Mouse (Mus musculus): ENCODE measurements around the gene Chrna5.
"Not testable (repeated sequence)": the region's sequence is repeated elsewhere in the genome, so short reads cannot be mapped to it uniquely, and the experiment has no call there.

Gene Chrna5

DNA sequence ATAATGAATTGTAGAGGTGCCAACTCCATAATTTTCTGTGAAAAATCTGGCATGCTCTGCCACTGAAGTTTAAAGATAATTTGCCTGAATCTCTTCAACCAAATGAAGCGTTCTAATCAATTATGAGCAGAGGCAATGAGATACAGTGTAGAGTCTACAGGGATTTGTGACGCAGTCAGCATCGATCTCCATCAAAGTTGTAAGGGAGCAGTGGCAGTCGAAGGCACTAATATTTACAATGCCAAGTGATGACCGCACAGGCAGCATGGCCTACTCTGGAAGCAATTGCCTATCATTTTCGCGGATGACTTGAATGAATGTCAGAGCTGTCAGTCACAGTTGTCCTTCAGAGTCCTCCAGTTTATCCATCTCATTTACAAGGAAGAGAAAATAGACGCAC, at the start of gene Chrna5:
Chrna5 (plus strand) TSS at position 207 of the 400 bp plus-strand sequence.
- no peak for DNase-seq (ENCODE audit: low spot score in 2 of 2)

DNA sequence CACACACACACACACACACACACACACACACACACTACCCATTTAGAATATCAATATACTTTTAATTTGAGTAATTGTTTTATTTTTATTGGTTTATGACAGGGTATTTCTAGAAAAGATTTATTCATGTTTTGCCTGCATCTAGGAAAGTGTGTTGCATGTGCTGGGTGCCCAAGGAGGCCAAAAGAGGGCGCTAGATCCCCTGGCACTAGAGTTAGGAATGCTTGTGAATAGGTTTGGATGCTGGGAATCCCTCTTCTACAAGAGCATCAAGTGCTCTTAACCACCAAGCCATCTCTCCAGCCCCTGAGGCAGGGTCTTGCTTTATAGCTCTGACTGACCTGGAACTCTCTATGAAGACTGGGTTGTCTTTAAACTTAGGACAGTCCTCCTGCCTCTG, 48.9 kb upstream of the Chrna5 start:
- no peak for DNase-seq (ENCODE audit: low spot score in 2 of 2)

DNA sequence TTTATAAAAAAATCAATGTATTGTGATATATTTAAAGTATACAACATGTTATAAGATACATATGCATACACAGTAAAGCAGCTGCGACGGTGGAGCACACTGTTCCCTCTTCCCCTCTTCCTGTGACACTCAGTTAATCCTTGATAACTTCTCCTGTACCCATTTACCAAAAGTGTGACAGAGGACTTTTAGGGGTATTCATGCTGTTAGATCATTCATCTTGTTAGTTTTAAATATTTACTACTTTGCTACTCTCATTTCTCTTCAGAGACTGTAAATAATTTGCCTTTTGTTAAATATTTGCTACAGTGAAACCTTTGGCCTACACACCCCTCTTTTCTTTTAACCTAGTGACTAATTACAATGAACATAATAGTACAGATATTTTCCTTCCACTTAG, 48.3 kb upstream of the Chrna5 start:
- DNase-seq (ENCODE audit: low spot score in 2 of 2) = no peak

DNA sequence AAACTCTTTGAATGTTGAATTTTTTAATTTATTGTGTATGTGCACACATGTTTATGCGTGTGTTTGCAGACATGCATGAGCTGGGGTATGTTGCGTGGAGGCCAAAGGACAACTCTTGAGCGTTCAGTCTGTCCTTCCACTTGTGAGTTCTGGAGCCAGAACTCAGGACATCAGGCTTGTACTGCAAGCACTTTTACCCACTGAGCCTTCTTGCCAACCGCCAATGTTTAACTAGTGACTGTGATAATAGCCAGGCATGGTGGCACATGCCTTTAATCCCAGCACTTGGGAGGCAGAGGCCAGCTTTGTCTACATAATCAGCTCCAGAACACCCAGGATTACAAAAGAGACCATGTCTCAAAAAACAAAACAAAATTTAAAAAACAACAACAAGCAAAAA, 38.6 kb upstream of the Chrna5 start:
- no peak for DNase-seq (ENCODE audit: low spot score in 2 of 2)

DNA sequence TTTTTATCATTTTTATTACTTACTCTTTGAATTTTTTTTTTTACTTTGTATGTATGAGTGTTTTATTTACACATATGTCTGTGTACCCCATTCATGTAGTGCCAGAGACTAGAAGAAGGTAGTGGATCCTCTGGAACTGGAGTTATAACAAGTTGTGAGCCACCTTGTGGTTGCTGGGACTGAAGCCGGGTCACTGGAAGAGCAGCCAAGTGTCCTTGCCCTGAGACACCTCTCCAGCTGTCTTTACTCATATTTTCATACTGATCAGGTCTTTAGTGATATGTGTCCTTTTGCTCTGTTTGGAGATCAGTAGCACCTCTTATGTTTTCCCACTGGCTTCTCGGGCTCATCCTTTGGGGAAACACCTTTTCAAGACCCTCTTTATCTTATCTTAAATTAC, 36.2 kb upstream of the Chrna5 start:
- DNase-seq (ENCODE audit: low spot score in 2 of 2) = no peak

DNA sequence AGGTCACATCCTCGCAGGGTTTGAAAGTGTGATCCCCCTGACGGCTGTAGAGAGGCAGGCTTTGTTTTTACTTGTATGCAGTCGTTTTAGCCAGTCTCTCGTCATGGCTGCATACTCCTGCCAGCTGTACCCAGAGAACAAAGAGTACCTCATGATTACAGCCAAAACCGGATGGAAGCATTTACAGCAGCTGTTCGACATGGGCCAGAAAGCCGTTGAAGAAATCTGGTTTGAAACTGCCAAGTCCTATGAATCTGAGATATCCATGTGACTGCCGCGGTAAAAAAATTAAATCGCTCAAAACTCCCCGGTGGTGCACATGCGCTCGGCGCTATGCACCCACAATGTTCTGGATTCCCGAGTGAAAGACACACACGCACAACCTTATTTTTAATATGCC, 34.4 kb upstream of the Chrna5 start:
- no peak for DNase-seq (ENCODE audit: low spot score in 2 of 2)

DNA sequence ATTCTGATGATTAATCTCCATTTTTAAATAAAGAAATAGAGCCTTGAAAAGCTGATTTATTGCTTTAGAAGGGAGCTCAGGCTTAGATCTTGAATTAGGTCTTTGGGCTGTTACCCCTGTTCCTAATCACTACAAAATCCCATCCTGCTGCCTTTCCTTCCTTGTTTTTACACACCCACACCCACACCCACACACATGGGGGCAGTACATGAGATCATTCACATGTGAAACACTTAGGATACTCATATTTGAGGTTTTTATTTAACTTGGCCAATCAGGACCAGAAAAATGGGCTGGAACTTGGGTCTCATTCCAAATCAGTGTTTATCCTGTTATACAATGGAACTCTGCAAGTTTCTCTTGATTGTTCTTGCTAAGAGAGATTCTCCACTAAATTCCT, 31.2 kb upstream of the Chrna5 start:
- no peak for DNase-seq (ENCODE audit: low spot score in 2 of 2)

DNA sequence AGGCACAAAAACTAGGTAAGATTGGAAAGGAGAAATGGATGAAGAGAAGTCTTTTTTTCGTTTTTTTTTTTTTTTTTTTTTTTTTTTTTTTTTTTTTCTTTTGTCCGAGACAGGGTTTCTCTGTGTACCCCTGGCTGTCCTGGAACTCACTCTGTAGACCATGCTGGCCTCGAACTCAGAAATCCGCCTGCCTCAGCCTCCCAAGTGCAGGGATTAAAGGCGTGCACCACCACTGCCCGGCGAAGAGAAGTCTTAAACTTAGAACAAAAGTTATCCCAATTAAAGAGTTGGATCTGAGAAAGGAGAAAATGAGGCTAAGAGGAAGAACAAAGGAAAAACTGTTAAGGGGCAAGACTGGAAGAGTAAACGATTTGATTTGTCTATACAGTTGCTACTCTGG, 30.5 kb upstream of the Chrna5 start:
- DNase-seq (ENCODE audit: low spot score in 2 of 2) = not testable (repeated sequence)

DNA sequence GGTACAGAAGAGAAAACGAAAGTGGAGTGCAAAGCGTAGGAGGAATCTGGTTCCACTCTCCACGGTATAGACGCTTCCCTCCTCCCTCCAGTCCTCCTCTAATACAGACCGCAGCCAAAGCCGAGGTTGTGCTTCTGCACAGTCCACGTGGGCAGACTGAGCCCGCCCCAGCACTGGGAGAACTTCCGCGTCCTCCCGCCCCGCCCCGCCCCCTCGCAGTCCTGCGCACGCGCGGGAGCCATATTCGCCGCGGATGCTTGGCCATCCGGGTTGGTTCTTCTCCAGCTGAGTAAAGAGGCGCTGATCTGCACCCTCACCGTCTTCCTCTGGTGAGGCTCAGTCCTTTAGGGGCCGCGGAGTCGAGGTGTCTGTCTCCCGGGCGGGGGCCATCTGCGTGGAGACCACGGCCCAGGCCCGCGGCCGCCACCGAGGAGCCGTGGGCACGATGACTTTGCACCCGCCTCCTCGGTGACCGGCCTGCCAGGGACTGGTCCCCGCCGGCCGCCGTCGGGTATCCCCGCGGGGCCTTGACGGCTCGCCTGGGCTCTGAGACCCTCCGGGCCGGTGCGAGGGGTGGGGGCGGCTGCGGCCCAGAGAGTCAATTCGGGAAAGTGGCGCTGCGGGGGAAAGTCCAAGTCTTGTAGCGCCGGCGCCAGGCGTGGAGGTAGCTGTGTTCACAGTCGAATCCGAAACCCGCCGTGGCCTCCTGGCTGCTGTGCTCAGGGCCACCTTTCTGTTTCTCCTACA, 29.9 kb upstream of the Chrna5 start, which contains the start of the genes Psma4 and AY074887:
Psma4 (plus strand) TSS at position 216 of the 747 bp plus-strand sequence.
AY074887 (minus strand) TSS at position 424 of the 747 bp plus-strand sequence.
- DNase-seq (ENCODE audit: low spot score in 2 of 2) = peak; percentile 80 to 84

DNA sequence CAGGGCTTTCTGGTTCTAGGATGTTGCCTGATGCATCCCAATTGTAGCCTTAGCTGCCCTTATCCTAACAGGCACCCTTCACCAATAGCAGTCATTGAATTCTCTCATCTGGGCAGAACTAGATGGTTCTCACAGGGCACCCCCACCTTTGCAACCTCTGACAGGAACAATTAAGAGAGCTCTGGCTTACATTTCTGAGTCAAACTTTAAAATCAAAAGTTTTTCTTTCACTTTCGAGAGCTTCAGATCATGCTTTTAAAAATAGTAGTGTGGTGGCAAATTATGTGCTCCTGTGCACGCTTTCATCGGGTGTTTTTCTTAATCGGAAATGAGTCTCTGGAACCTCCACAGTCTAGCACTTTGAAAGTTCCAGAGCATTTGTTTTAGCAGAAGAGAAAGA, 19.6 kb upstream of the Chrna5 start:
- no peak for DNase-seq (ENCODE audit: low spot score in 2 of 2)

DNA sequence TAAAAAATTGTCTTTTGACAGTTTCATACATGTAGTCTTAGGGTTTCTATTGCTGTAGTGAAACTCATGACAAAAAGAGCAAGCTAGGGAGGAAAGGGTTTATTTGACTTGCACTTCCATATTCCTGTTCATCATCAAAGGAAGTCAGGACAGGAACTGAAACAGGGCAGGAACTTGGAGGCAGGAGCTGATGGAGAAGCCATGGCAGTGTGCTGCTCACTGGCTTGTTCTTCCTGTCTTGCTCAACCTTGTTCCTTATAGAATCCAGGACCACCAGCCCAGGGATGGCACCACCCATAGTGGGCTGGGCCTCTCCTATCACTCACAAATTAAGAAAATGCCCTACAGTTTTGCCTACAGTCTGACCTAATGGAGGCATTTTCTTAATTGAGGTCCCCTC, 17.0 kb upstream of the Chrna5 start:
- DNase-seq (ENCODE audit: low spot score in 2 of 2) = no peak

DNA sequence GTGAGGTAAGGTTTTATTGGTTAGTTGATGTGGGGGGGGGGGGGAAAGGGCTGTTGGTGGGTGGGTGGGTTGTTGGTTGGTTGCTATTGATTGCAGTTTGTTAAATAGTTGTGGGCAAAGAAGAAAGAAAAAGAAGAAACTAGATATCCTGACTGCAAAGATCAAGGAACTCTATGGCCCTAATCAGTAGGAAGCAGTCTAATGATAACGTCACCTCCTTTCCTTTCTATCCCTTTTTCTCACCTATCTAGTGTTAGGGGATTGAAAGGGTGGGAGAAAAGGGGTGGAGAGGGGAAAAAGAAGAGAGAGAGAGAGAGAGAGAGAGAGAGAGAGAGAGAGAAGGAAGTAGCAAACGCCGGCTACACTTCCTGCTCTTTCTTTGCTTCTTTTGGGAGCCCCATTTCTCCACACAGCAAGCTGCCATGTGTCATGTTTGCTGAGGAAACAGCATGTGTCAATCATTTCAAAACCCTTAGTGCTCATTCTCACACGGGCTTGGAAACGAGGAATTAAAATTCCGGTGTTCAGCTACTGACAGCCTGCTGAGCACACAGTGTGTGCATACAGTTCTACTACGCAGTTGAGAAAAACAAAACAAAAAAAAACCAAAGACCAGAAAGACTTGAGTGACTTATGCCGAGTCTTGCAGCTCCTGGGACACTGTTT, 10.6 kb upstream of the Chrna5 start:
- no peak for DNase-seq (ENCODE audit: low spot score in 2 of 2)

DNA sequence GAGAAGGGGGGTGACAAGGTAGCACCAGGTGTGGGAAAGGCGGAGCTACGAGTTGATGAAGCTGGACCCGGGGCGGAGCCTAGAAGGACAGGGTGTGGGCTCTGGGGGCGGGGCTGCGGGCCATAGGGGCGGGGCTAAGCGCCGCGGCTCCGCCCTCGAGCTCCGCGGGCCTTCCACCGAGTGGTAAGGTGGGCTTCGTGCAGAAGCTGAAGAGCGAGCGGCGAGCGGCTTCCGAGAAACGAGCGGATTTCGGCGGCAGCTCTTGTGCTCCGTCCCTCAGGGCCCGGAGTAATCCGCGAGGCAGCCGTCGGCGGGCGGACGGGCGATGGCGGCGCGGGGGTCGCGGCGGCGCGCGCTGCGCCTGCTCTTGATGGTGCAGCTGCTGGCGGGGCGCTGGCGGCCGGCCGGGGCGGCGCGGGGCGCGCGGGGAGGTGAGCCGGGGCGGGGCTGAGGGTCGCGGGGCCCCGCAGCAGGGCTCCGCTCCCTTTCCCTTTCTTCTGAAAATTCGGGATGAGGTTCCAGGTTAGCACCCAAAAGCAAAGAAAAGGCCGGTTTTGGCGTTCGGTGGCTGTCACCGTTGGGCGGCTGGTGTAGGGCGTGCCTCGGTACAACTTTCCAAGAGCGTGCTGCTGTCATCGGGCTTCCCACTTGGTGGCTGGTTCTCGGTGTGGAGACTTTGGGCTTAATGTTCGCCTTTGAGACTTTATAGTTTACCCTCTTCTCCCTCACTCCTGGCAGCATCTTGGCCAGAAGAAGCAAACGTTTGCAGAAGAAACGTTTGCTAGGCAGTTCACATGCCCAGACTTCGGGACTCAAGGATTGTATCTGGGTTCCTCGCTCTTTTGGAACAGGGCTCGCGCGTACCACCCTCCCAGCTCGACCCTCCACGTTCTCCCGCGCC, 861 bp downstream of the Chrna5 start:
- DNase-seq (ENCODE audit: low spot score in 2 of 2) = no peak

DNA sequence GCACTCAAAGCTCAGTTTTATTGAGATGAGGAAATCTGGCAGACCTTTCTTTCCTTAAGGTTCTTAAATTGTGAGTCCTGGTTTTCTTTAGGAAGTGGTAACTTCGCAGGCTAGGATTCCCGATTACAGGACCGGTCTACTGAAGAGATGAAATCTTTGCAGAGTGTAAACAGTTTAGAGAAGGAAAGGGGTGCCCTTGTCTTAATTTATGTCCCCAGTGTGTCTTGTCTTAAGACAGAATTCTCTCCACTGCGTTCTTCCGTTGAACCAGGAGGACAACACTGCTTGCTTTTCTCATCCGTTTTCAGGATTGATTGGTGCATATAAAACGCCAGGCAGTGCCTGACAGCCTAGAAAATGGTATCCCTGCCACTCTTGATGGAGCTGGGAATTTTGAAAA, 1.7 kb downstream of the Chrna5 start:
- no peak for DNase-seq (ENCODE audit: low spot score in 2 of 2)

DNA sequence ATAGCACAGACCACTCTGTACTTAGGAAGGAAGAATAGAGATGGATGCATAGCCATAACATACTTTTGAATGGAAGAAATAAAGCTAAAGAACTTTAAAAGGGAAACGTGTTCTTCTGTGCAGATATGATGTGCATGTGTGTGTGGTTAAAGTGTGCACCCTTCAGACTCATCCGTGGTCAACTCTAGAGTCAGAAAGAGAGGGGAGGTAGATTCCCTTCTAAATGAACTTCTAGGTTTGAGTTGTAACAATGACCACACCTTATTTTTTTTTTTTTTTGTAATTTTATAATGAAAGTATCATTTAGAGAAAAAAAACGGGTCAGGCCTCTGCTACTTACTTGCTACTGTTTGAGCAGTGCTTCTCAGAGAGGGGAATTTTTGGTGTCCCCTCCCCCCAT, 9.7 kb downstream of the Chrna5 start:
- no peak for DNase-seq (ENCODE audit: low spot score in 2 of 2)

DNA sequence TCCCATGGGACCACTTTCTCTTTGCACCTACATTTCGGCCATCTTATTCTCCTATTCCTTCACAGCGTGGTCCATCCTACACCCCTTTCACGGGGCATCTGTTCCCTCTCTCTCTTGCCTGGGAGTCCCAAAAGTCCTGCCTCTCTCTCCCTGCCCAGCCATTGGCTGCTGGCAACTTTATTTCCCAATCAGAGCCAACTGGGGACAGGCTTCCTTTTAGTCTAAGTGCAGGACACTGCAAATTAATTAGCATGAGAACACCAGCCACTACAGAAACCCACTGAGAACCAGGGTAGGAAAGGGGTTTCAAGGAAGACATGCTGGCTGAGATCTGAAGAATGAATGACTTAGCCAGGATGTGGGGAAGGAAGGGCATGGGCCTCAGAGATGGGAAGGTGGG, 13.7 kb downstream of the Chrna5 start:
- no peak for DNase-seq (ENCODE audit: low spot score in 2 of 2)

DNA sequence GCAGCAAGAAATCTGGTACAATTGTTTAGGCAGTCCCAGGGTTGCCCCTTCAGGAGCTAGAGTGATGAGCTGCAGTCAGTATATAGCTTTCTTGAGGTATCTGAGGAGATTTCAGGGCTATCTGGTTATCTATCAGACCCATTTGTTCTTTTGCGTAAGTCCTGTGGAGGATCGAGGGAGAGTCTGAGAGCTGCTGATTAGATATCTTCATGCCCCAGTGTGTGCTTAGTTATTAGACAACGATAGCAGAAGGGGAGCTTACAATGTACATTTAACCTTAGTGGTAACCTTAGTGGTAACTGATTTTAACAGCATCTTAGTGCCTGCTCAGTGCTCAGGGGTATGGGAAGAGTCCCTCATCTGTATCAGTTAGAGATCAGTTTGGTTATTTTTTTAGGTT, 15.0 kb downstream of the Chrna5 start:
- DNase-seq (ENCODE audit: low spot score in 2 of 2) = no peak

DNA sequence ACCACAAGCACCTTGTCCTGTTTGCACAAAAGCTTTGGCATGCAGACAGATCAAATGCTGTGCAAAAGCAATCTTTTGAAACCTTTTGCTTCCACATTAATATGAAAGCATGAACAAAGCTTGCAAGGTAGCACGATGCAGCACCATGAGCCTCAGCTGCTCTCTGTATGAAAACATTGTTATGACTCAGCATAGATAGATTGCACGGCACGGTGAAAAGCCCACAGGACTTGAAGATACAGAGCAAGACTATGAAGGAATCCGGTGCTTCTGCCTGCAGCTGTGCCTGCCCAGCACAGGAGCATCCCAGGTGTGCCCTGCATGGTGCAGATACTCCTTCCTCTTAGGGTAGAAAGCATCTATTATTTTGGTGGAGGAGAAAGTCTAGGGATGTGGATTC, 22.9 kb downstream of the Chrna5 start:
- no peak for DNase-seq (ENCODE audit: low spot score in 2 of 2)

DNA sequence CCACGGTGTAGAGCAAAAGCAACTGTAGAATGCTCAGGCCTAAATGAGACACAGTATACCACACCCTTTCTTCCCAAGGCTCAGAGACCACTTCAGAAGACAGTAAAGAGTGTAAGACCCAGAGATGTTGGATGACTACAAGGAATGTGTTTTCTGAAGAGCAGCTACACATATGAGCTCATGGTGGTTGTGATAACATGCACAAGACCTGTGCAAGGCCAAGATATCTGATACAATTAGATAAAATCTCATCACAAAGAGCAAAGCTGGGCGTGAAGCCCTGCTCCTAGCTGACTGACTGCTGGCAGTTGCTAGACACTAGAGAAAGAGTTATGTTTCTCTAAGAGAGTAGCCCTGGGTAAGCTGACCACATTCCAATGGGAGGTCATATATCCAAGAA, 29.0 kb downstream of the Chrna5 start:
- no peak for DNase-seq (ENCODE audit: low spot score in 2 of 2)

DNA sequence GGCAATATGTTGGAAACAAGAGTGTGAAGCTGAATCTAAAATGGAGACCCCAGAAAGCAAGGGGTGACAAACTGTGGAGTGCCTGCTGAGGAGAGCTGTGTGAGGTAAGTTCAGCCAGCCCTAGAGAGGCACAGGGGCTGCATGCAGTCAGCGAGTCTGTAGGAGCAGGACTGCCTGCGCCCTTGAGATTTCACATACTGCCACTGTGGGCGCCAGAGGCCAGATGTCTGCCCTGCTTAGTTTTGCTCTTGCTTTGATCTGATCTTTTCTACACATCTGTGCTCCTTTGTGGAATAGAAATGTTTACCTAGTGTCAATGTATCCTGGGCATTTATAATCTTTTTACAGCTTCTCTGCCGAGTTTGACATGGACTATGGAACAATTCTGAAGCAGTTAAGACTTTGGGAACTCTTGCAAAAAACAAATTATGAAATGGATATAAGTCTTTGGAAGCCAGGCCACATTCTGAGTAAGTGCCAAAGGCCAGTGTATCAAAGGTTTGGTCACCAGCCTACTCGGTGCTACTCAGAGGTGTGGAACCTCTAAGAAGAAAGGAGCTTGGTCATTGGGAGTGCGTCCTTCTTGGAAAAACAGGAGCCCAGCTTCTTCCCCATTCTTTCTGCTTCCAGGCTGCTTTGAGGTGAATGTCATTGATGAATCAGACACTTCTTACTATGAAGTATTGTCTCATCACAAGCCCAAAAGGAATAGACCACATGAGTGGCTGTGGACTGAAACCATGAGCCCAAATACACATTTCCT, 30.1 kb downstream of the Chrna5 start:
- no peak for DNase-seq (ENCODE audit: low spot score in 2 of 2)

DNA sequence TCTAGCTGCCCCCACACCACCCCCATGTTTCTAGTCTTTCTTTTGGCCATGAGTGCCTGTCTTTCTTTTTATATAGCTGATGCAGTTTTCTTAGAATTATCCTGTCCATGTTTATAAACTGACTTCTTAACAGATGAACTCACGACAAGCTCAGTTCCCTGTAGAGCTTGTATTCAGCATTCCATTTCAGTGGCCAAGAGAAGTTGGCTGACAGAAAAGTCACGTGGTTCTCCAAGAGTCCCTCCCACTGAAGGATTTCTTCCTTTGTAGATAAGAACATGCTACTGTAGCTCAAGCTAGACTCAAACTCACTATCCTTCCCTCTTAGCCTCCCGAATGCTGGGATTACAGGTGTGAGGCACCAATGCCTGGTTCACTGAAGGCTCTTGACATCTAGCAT, 36.2 kb downstream of the Chrna5 start:
- no peak for DNase-seq (ENCODE audit: low spot score in 2 of 2)

DNA sequence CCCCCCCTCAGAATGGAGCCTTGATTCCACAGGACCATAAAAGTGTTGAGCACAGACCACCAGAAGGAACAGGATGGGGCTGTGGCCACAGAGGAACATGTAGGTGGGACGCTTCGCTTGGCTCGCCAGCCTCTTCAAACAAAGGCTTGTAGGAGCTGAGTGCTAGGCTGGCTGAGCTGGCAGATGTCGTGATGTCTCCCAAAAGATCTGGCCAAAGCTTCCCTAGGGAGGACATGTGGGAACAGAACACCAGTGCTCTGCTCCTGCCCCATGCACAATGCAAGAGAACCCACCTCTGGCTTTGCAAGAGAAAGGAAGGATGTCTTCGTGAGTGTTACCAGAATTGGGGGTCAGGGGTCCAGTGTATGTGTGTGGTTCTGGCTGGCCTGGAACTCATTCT, 42.6 kb downstream of the Chrna5 start:
- no peak for DNase-seq (ENCODE audit: low spot score in 2 of 2)
